Mouse (Mus musculus) ovary, postnatal 10 days (tissue): ENCODE measurements around the gene Lmntd1.
"Not testable (repeated sequence)": the region's sequence is repeated elsewhere in the genome, so short reads cannot be mapped to it uniquely, and the experiment has no call there.

Experiments
- DNase-seq: peaks from one replicate; pipeline ENCODE4 v3.0.0; 2022; ENCODE audit warnings: low spot score

The Lmntd1 gene

DNA sequence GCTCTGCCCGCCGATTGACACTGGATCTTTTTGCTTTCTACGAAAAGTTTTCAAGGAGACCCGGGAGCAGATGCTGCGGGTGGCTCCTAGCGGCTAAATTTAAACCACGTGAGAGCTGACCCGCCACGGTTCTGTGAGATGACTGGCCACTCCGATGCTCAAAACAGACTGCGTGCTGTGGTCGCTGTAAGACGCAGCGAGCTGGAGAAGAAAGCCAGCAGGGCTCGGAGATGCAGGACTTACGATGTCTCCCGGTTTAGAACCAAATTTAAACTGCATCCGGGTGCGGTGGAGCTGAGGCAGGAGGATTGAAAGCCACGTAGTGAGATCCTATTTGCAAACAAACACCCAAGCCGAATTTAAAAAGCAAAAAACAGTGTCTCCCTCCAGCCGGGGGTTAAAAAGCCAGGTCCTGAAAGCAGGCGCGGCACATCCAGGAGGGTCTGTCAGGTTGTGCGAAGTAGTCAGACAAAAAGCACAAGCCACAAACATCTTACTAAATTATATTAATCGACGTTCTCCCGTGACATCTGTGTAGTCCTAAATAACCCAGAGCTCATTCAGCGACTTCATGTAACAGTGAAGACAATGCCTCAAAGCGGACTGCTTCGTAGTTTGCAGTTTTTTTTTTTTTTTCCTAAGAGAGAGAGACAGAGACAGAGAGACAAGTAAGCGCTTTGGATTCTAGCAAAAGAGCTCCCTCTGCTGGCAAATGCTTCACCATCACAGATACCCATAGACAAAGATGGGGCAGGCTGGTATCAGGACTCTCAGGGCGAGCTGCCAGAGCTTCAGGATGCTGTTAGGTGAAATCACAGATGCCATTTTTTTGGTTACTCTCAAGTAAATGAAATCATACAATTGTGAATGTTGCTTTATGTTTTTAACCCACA is 272.6 kb downstream of the Lmntd1 start:
- peak; percentile 41 for DNase-seq

DNA sequence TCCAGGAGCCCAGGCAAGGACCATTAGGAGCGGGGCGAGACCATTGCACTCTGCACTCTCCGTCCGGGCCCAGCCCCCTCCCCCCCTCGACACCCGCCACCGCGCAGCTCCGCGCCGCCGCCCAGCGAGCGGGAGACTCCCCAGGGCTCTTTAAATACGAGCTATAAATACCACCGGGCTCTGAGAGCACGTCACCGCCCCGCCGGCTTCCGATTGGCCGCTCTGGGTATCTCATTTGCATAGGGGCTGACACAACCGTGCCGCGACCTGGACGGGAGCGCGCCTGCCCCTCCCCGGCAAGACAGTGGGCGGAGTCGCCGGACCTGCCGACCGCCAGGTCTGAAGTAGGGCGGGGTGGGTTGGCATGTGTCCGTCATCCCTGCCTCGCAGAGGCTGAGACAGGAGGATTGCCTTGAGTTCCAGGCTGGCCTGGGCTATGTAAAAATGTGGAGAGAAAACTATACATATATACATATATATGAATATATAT is 273.4 kb downstream of the Lmntd1 start:
- peak; percentile 79 for DNase-seq

DNA sequence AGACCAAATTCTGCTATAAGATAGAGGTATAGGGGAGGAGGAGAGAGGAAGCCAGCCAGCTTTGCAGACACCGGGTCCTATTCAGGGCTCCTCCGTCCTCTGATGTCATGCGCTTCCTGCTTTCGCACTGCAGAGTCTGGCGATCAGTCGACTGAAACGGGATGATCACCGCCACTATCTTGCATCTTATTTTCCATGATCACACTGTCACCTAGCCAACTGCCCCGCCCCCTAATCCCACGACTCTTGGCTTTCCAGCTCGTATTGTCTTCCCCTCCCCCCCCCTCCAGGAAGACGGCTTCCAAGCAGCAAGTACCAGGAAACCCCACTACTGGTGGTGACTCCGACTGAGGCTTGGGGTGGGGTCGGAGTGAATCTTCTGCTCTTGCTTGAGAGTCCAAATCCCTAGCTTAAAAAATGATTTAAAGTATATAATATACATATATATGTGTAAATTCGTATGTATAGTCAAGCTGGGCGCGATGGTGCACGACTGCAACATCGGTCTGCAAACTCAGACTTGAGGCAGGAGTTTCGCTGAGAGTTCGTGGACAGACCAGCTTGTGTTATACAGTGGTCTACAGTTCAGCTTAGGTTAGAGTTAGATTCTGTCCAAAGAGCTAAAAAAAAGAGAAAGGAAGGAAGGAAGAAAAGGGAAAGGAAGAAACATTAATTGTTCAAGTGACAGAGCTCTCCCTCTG is 274.0 kb downstream of the Lmntd1 start:
- no peak for DNase-seq

DNA sequence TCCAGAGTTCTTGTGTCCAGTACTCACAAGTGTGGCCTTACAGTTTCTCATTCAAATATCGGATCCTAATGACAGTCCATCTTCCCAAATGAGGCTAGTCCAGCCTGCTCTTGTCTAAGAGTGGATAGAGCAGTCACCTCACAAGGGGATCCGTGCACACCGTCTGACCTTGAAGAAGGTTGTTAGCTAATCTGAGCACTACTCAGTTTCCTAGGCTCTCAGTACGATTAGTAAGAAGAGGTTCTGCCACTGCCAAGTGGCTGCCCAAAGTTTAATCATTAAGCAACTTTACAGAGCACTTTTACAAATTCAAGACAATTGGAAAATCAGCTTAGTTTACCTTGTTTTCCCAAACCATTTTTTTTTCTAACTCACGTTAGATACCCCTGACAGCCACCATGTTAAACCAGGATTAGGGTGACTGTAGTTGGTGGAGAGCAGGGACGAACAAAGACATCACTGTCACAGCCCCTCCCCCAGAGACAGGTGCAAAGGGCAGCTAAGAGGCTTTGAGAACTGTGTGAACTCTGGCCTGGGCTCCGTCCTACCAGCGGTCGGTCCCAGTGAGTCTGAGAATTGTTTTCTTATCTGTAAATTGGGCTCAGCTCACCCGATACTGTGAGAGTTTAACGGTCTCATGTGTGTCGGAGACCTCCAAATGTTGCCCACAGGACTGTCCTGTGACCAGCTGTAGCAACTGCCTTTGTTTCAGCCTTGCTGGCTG is 275.4 kb downstream of the Lmntd1 start:
- no peak for DNase-seq

DNA sequence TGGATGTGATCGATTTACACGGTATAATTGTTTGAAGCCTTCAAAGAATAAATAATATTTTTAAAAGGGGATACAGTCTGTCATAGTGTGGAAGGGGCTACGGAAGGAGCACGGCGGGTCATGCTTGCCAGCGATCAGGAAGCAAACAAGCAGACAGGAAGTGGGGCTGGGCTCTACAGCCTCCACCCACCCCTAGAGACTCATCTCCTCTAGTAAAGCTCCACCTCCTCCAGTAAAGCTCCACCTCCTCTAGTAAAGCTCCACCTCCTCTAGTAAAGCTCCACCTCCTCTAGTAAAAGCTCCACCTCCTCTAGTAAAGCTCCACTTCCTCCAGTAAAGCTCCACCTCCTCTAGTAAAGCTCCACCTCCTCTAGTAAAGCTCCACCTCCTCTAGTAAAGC is 276.6 kb downstream of the Lmntd1 start:
- not testable (repeated sequence) for DNase-seq

DNA sequence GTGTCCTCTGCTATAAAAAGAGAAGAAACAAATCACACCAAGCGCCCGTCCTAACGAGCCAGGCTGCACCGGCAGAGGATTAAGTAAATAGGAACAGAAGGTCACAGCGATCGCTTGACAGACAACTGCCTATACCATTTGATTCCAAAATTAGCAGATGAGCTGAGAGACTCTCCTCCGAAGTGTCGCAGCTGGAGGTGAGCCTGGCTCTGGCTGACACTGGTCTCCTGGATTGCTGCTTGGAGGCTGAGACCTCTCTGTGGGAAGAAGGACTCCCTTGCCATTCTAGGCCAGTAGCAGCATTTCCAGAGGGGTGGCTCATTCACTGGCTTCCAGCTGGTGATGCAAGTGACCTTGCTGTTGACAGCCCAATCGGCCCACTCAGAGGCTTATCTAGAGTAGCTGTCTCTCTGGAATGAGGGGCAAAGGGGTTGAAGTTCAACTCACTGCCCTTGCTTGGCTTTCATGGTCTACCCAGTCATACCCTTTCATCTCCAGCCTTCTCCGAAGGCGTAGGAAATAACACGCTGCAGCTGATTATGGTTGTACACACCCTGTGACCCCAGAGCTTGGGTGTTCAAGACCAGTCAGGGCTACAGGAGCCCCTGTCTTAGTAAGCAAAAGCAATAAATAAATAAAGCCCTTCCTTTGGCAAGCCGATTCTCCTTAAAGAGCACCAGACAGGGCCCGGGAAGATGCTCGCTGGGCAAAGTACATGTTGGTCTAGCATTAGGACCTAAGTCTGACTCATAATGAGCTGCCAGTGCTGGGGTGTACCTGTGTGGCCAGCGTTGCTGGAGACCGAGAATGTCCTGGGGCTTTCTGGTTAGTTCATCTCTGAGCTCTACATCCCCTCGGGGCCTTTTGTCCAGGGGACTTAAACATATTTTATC is 278.0 kb downstream of the Lmntd1 start:
- no peak for DNase-seq

DNA sequence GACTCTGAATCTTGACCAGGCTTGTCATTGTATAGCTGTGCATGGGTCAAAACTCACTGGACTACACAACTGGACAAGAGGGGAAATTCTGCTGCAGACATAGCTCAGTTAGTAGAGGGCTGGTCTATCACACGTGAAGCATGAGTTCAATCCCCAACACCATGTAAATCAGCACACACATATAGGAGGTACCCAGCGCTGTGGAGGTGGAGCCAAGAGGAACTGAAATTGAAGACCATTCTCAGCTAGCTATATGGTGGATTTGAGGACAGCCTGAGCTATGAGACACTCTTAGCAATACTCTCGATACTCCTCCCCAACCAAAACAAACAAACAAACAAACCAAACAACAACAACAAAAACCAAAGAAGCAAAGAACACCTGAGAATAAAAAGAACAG is 279.9 kb downstream of the Lmntd1 start:
- no peak for DNase-seq

DNA sequence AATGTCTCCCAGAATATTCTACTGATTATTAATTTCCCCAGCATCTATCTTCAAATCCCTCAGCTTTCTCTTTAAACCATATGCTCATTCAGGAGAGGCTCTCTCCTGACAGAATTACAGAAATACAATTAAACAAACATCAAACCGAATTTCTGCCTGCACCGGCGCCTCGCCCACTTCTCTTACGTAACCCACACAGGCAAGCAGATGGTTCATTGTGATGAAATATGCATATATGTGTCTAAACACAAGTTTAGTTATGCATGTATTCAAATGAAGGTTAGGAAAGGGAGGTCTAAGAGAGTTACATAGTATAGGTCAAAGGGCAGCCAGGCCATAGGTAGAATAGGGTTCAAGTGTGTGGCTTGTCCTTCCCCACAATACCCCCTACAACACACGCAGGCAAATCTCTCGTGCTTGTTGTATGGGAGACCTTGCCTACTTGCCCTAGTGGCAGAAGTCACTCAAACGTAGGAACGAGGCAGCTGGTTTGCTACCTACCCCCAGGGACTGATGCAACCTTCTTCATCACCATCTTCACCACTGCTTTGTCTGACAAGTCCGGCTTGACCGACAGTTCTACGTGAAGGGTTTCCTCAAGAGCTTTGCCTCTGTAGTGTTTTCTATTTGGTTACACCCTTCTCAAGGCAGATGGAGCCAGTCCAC is 287.8 kb downstream of the Lmntd1 start:
- no peak for DNase-seq

DNA sequence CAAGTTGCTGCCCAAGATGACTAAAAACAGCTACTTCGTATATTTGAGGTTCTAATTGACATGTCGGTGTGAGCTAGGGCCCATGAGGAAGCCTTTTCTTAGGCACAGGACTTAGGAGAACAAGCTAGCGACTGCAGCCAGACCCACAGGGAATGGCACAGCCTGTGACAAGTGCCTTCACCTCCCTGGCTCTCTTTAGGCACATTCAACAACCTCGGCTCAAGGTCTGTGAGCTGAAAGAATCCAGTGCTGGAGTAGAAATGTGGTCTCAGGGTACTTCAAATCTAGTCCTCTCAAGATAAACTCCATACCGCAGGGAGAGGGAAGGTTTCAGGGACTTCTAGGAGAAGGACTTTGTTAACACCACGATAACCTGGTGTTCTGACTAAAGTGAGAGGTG is 289.0 kb downstream of the Lmntd1 start:
- DNase-seq, result no peak

DNA sequence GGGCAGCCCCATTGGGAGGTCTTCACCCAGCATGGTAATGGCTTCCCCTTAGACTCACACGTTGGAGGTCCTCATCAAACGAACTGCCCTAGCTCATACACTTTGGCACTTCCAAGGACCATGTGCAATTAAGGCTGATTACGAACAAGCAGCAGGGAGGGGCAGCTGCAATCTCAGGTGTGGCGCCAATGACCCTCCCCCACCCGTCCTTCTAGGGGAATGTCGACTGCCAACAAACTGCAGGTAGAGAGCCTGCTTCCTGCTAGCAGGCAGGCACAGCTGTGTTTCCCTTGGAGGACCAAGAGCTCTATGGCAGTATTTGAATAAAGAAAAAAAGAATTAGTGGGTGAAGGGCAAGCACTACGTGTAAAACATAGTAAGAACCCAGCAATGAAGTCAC is 289.6 kb downstream of the Lmntd1 start:
- no peak for DNase-seq

DNA sequence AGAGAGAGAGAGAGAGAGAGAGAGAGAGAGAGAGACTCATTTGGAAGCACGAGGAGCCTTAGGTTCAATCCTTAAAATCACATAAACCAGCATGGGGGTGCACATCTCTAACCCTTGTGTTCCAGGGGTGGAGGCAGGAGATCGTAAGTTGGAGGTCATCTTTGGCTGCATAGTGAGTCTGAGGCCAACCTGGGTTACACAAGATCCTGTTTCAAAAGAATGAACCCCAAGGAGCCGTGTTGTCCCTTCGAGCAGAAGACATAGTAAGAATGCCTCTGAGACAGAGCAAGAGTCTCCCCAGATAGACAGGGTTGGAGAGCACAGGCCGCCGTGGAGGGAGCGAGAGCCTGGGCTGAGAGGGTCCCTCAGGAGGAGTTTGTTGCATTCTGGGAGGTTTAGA is 291.9 kb downstream of the Lmntd1 start:
- no peak for DNase-seq

DNA sequence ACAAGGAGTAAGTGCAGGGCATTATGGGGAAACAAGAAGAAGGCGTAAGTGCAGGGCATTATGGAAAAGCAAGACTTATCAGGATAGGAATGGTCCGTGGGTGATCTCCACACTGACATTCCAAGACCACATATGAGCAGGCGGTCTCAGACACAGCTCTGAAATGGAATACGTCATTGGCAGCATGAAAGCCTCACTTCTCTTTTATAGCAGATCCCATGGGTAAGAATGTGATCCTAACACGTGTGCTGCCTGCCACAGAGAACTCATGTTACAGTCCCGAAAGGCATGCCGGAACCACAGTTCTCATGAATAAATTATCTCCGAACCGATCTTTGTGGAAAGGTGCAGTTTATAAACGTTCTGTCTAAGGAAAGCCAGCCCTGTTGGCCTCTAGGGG is 294.0 kb downstream of the Lmntd1 start:
- DNase-seq, result no peak
